Mouse (Mus musculus): ENCODE data around the gene Pum1.

DNA sequence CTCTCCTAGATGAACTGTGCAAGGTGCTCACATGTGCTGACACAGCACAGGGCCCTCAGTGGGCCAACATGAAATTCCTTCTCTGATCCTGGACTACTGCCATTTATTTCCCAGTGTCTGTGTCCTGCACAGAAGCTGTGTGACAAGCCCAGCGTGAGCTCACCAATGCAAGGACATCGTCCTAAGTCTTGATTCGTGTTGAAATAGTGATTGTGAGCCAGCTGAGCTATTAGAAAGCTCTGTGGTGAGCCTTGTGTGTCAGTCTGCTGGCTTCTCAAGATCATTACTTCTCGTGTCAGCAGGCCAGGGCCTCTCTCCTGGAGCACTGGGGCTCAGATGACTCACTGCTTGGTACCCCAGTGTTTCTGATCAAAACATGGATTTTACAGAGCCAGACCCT, 110.8 kb downstream of the Pum1 start:
- TF ChIP-seq POLR2A (IDR thresholded peaks at IDR 0.05; ENCODE audit: extremely low read depth, insufficient read depth, low read length): no peak
- TF ChIP-seq CTCF (IDR thresholded peaks at IDR 0.05; ENCODE audit: extremely low read depth, insufficient read depth, low read length): no peak
